Mouse (Mus musculus) neural tube, embryonic 14.5 days (tissue): ENCODE measurements around the gene Coro2a. TPM values are rescaled to one million over a fixed set of nuclear protein-coding genes. Genes with fewer than 3 reads are reported as not detected.

Experiments used
- ATAC-seq: fragments of 200-750 bp; cut with Nextera tagmentation; 2 replicates; pipeline ENCODE4 v1.8.0; 2017; ENCODE audit warnings: low read depth, mild to moderate bottlenecking, moderate TSS enrichment, moderate library complexity
- H3K27ac ChIP-seq: fragments of 300-500 bp; sonication (generic); 2 replicates; pipeline ENCODE4 v1.5.1; 2014; ENCODE audit warnings: low read depth, mild to moderate bottlenecking, control low read depth, low read length, moderate library complexity, mixed read lengths
- H3K27me3 ChIP-seq: fragments of 300-500 bp; sonication (generic); 2 replicates; pipeline ENCODE4 v1.6.1; 2014; ENCODE audit warnings: low read length; ENCODE audit not compliant: control insufficient read depth, insufficient read depth
- H3K36me3 ChIP-seq: fragments of 300-500 bp; sonication (generic); 2 replicates; pipeline ENCODE4 v1.6.1; 2014; ENCODE audit warnings: low read length, mixed read lengths; ENCODE audit not compliant: control insufficient read depth, insufficient read depth
- H3K4me1 ChIP-seq: fragments of 300-500 bp; sonication (generic); 2 replicates; pipeline ENCODE4 v1.6.1; 2014; ENCODE audit warnings: low read length; ENCODE audit not compliant: control insufficient read depth, insufficient read depth
- H3K4me2 ChIP-seq: fragments of 300-500 bp; sonication (generic); 2 replicates; pipeline ENCODE4 v1.6.1; 2014; ENCODE audit warnings: mild to moderate bottlenecking, low read depth, low read length, control low read depth
- H3K4me3 ChIP-seq: fragments of 300-500 bp; sonication (generic); 2 replicates; pipeline ENCODE4 v1.5.1; 2014; ENCODE audit warnings: low read depth, low read length, control low read depth, mixed read lengths
- H3K9ac ChIP-seq: fragments of 300-500 bp; sonication (generic); replicated peaks from 2 replicates; pipeline ENCODE4 v1.6.1; 2014; ENCODE audit warnings: low read depth, mild to moderate bottlenecking, control low read depth, low read length, mixed read lengths
- H3K9me3 ChIP-seq: fragments of 300-500 bp; sonication (generic); 2 replicates; pipeline ENCODE4 v1.6.1; 2016; ENCODE audit warnings: low read length; ENCODE audit not compliant: control insufficient read depth
- WGBS: fragments of 180-500 bp; shearing (Covaris S2); extraction: QIAGEN DNeasy Blood & Tissue Kit; methylation state at CpG from one replicate; pipeline ENCODE4 v1.1.7; 2014; 5-methylcytosine and 5-hydroxymethylcytosine counted together
- polyA plus RNA-seq: library from polyadenylated mRNA; unstranded; fragments of >200 nt; fragmentation: Nextera tagmentation; extraction: Ambion mirVana; gene quantifications from 2 replicates; pipeline ENCODE4 v1.2.1, GENCODE M21; 2014

The Coro2a gene
- polyA plus RNA-seq, 1 experiment from 2014 or later: 7.6 TPM

DNA sequence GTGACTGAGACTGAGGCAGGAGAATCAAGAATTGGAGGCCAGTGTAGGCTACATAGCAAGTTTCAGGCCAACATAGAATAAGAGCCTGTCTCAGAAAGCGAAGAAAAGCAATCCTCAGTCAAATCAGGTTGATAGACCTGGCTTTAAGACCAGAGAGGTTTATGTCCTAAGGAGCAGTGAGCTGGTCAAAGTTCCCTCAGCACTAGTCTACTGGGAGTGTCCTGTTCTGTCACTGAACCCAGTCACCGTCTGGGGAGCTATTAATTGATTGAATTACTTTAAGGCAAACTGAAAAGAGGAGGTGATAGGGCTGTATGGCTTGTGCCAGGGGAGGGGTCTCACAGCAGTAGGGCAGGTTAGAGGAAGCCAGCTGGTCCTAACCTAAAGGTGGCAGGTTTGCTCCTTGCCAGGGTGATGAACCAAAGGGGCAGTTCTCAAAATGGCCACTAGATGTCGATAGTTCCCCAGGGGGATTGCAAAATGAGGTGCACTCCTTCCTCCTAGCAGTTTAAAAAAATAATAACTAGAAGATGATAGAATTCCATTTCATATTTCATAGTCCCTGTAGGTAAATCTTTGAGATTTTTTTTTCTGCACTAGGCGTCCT, 104.6 kb downstream of the Coro2a start:
- Histone ChIP-seq H3K4me1 (no peaks in the 10 kb centered on the region), H3K4me2 (no peak overlapping the region), H3K27ac (no peak overlapping the region), H3K9me3 (no peaks in the 10 kb centered on the region), H3K27me3 (no peaks in the 10 kb centered on the region), H3K36me3 (peaks cover 37% of the 10 kb centered on the region), H3K4me3 (no peak overlapping the region), H3K9ac (no peak overlapping the region)
- WGBS: 47% methylated on average over 4 of the region's 4 CpGs
- ATAC-seq: no peak

- H3K27me3 ChIP-seq: no peaks in the 10 kb centered on the region
- no peak for ATAC-seq
- H3K4me1 ChIP-seq: no peaks in the 10 kb centered on the region
- no peak overlapping the region for H3K4me3 ChIP-seq
- peaks cover 24% of the 10 kb centered on the region for H3K36me3 ChIP-seq
- no peak overlapping the region for H3K4me2 ChIP-seq
- H3K9ac ChIP-seq: no peak overlapping the region
- no peaks in the 10 kb centered on the region for H3K9me3 ChIP-seq
- 94% methylated on average over 12 of the region's 12 CpGs for WGBS
- H3K27ac ChIP-seq: no peak overlapping the region; the same call in 1 of the 2 replicates
These were observed 106.5 kb downstream of the Coro2a start for GRCm38 (mm10) chr4:46495543-46495942.

GRCm38 (mm10) chr4:46493071-46493470, 108.9 kb downstream of the Coro2a start:
- H3K4me2 ChIP-seq: no peak overlapping the region

GRCm38 (mm10) chr4:46489028-46489925, 112.7 kb downstream of the Coro2a start, which contains the start of gene Nans:
Gene Nans (plus strand): TSS chr4:46489248.
- peak within 1 kb of the TSS; percentile 74 for H3K9ac ChIP-seq
- peak within 1 kb of the TSS; percentile 75 for H3K27ac ChIP-seq
- no peaks in the 10 kb centered on the region for H3K27me3 ChIP-seq
- peak within 1 kb of the TSS; percentile 58 for H3K4me2 ChIP-seq
- H3K9me3 ChIP-seq: no peaks in the 10 kb centered on the region
- peak; percentile 99 for ATAC-seq
- H3K4me3 ChIP-seq: peak within 1 kb of the TSS; percentile 77
- H3K4me1 ChIP-seq: no peaks in the 10 kb centered on the region
- peaks cover 16% of the 10 kb centered on the region for H3K36me3 ChIP-seq
- under 1% methylated on average over 58 of the region's 58 CpGs for WGBS

More at GRCm38 (mm10) chr4:46493071-46493470, 108.9 kb downstream of the Coro2a start:
- Histone ChIP-seq H3K4me1 (no peaks in the 10 kb centered on the region), H3K9me3 (no peaks in the 10 kb centered on the region), H3K36me3 (peaks cover 24% of the 10 kb centered on the region), H3K27me3 (no peaks in the 10 kb centered on the region), H3K27ac (no peak overlapping the region), H3K4me3 (no peak overlapping the region), H3K9ac (no peak overlapping the region)
- no peak for ATAC-seq
- 98% methylated on average over 6 of the region's 6 CpGs for WGBS

DNA sequence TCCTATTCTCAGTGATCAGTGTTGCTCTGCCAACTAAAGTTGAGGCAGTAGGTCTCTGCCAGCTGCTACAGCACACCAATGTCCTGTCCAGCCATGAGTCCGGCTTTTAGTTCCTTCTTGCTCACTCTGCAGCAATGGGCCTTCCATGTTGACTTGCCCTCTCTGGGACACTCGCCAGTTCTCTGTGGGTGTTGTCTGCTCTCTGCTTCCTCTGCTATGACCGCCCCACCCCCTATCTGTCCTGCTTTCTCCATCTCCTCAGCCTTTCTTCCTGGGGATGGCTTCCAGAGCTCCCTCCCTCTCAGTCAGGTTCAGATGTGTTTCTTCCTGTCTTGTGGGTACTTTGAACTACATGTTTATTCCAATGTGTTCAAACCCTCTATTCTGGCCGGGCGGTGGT, 114.7 kb downstream of the Coro2a start:
- Histone ChIP-seq H3K4me3 (no peak overlapping the region), H3K4me2 (no peak overlapping the region), H3K27me3 (no peaks in the 10 kb centered on the region), H3K36me3 (no peaks in the 10 kb centered on the region), H3K9ac (no peak overlapping the region), H3K9me3 (no peaks in the 10 kb centered on the region), H3K4me1 (no peaks in the 10 kb centered on the region), H3K27ac (no peak overlapping the region)
- ATAC-seq: no peak
- WGBS: 90% methylated on average over 5 of the region's 5 CpGs

Other genes with a start within 250 kb of the Coro2a start
- gene Trmo, start 212.8 kb downstream of the Coro2a start, polyA plus RNA-seq: 9.7 and 10.0 TPM in 2 replicates
- gene Hemgn, start 188.7 kb downstream of the Coro2a start, polyA plus RNA-seq: 0.28 and 0.81 TPM in 2 replicates
- gene Anp32b, start 151.3 kb downstream of the Coro2a start, polyA plus RNA-seq: 50.2 and 68.5 TPM in 2 replicates
- 60.4 and 65.1 TPM in 2 replicates for gene Nans, start 113.0 kb downstream of the Coro2a start, polyA plus RNA-seq
- 1.1 and 1.4 TPM in 2 replicates for gene Trim14, start 66.1 kb downstream of the Coro2a start, polyA plus RNA-seq
- gene Tbc1d2, start 48.0 kb upstream of the Coro2a start, polyA plus RNA-seq: 0.36 and 0.81 TPM in 2 replicates